Mouse (Mus musculus) megakaryocyte, embryonic 14.5 days (primary cell): ENCODE measurements around the gene Wnk2.

Experiments used
- FLI1 ChIP-seq: IDR thresholded peaks from 2 replicates; pipeline ENCODE4 v1.6.1; 2012; ENCODE audit warnings: low read length, inconsistent platforms, mixed read lengths
- GATA1 ChIP-seq: IDR thresholded peaks from 3 replicates; pipeline ENCODE4 v1.6.1; 2012; ENCODE audit warnings: mixed read lengths, low read length, inconsistent platforms, borderline replicate concordance

DNA sequence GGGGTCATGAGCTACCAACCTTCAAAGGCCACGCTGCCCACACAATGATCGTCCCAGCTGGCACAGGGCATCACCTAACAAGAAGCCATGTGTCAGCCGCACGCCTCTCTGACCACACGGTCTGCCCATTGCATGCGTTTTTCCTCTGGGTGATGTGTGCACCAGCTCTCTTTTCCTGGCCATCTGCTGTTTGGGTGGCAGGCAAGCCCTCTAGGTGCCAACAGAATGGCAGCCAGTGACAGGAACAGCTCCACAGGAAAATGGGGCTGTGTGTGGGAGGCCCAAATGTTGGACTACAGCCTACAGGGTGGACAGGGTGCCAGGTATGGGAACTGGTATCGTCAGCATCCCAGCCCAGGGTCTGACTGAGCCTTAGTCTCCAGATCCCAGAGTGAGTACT is 24.5 kb upstream of the Wnk2 start:
- TF ChIP-seq GATA1 (no peak), FLI1 (no peak)
